15 mouse cellular contexts compared by ENCODE assay signal in the genomic region with DNA sequence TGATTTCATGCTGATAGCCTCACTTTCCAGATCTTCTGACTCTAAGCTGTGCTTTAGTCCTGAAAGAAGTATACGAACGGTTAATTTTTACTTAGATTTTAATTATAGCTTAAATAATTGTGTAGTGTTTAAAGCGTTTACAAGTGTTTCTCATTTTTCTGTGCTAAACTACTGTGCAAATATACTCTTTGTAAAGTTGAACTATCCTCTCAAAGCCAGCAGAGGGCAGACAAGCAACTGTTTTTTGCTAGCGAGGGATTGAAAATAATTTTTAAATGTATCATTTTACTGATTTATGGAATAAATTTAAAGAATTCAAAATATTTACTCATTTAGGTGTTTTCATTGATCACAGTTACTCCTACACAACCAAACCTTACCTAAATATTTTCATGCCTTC. TPM values are rescaled to one million over a fixed set of nuclear protein-coding genes. Genes with fewer than 3 reads are reported as not detected.
DNase-seq lines count a peak whose midpoint lies in the region; ATAC-seq and TF ChIP-seq lines count a peak whose summit lies in the region.
"Had no signal": no experiment of that assay in that cellular context is flagged by ENCODE, and none has a peak within 500 bp of the region (broad histone marks: within the 10 kb centered on the region; RNA-seq: fewer than 3 reads in every experiment).

No protein-coding gene starts in this region.

- peak; percentile 48 to 62 for DNase-seq in cerebellum, postnatal 10 days
- no peak for DNase-seq in cerebellum, adult 8-10 months
- DNase-seq in c-Kit-positive CD71-negative TER-119-negative erythroid progenitor cells, embryonic 14.5 days (ENCODE audit: low read depth): peak; percentile 4
- no peak for DNase-seq in yolk sac, embryonic 10.5 days (ENCODE audit: low spot score)
- DNase-seq in layer of hippocampus, postnatal 36 days: no peak
- DNase-seq: gastrocnemius, postnatal 36 days; heart, postnatal 10 days; lung, adult 2 months; right cerebral cortex, postnatal 4 days; thymus, adult 18-20 months had no signal

- no peak for ATAC-seq in intestine, postnatal 0 days
- ATAC-seq in intestine, embryonic 15.5 days: no peak
- ATAC-seq: midbrain, embryonic 13.5 days had no signal

- no peak overlapping the region for H3K4me3 ChIP-seq in intestine, postnatal 0 days (ENCODE audit: low read depth, low read length)
- H3K4me3 ChIP-seq in intestine, embryonic 15.5 days (replicated peaks): no peak overlapping the region
- no peak overlapping the region for H3K4me3 ChIP-seq in E14TG2a.4 (replicated peaks; ENCODE audit: low read length)
- H3K4me3 ChIP-seq: midbrain, embryonic 13.5 days; neural tube, embryonic 15.5 days had no signal

- H3K9me3 ChIP-seq in intestine, postnatal 0 days (ENCODE audit: control insufficient read depth): no peaks in the 10 kb centered on the region
- H3K9me3 ChIP-seq in intestine, embryonic 15.5 days: no peaks in the 10 kb centered on the region
- H3K9me3 ChIP-seq in E14TG2a.4 (ENCODE audit: low read length): peaks cover 5% of the 10 kb centered on the region; the same call in 1 of the 2 replicates
- H3K9me3 ChIP-seq: midbrain, embryonic 13.5 days; neural tube, embryonic 15.5 days had no signal

- H3K36me3 ChIP-seq in intestine, postnatal 0 days (ENCODE audit: control insufficient read depth, insufficient read depth): no peaks in the 10 kb centered on the region
- H3K36me3 ChIP-seq in intestine, embryonic 15.5 days: no peaks in the 10 kb centered on the region
- no peaks in the 10 kb centered on the region for H3K36me3 ChIP-seq in E14TG2a.4 (ENCODE audit: insufficient read depth, low read length)
- H3K36me3 ChIP-seq: midbrain, embryonic 13.5 days; neural tube, embryonic 15.5 days had no signal

- no peak overlapping the region for H3K4me2 ChIP-seq in intestine, postnatal 0 days (replicated peaks; ENCODE audit: low read depth)
- H3K4me2 ChIP-seq in intestine, embryonic 15.5 days (replicated peaks): no peak overlapping the region
- H3K4me2 ChIP-seq: midbrain, embryonic 13.5 days; neural tube, embryonic 15.5 days had no signal

- no peaks in the 10 kb centered on the region for H3K4me1 ChIP-seq in intestine, postnatal 0 days (replicated peaks; ENCODE audit: control insufficient read depth, insufficient read depth, low read length)
- no peaks in the 10 kb centered on the region for H3K4me1 ChIP-seq in intestine, embryonic 15.5 days (replicated peaks)
- peaks cover 3% of the 10 kb centered on the region; the same call in 1 of the 2 replicates for H3K4me1 ChIP-seq in E14TG2a.4 (replicated peaks; ENCODE audit: low read depth, low read length)
- H3K4me1 ChIP-seq: midbrain, embryonic 13.5 days had no signal

- H3K9ac ChIP-seq in intestine, postnatal 0 days (ENCODE audit: low read depth, low read length): no peak overlapping the region
- no peak overlapping the region for H3K9ac ChIP-seq in intestine, embryonic 15.5 days
- H3K9ac ChIP-seq: midbrain, embryonic 13.5 days; neural tube, embryonic 15.5 days had no signal

- no peaks in the 10 kb centered on the region for H3K27me3 ChIP-seq in intestine, postnatal 0 days (replicated peaks; ENCODE audit: control insufficient read depth, insufficient read depth, low read length)
- H3K27me3 ChIP-seq in intestine, embryonic 15.5 days (replicated peaks): no peaks in the 10 kb centered on the region
- H3K27me3 ChIP-seq in E14TG2a.4 (ENCODE audit: insufficient read depth, low read length): no peaks in the 10 kb centered on the region
- H3K27me3 ChIP-seq: midbrain, embryonic 13.5 days; neural tube, embryonic 15.5 days had no signal

- WGBS in intestine, postnatal 0 days: 43% methylated on average over 4 of the region's 4 CpGs
- WGBS in intestine, embryonic 15.5 days: 49% methylated on average over 4 of the region's 4 CpGs

- TF ChIP-seq CTCF in intestine, postnatal 0 days (IDR thresholded peaks at IDR 0.05; ENCODE audit: low read depth): peak; percentile 67
- peak; percentile 34 for TF ChIP-seq CTCF in E14TG2a.4 (conservative IDR thresholded peaks at IDR 0.05; ENCODE audit: low read length)

- H3K27ac ChIP-seq in intestine, postnatal 0 days (ENCODE audit: low read depth, low read length): no peak overlapping the region
- no peak overlapping the region for H3K27ac ChIP-seq in intestine, embryonic 15.5 days
- H3K27ac ChIP-seq: midbrain, embryonic 13.5 days; neural tube, embryonic 15.5 days had no signal

RNA-seq across cellular contexts. Expression of gene Mettl25, which starts 26.1 kb away (rescaled TPM):
- polyA plus RNA-seq in intestine, postnatal 0 days (2015; fragmentation: Nextera tagmentation; extraction: Ambion mirVana): 7.9 TPM in 2 replicates
- 13.6 and 14.0 TPM in 2 replicates for polyA plus RNA-seq in intestine, embryonic 15.5 days (2015; fragmentation: Nextera tagmentation; extraction: Ambion mirVana)
- total RNA-seq in layer of hippocampus, postnatal 36 days (2021): 1 to 10 TPM; 6.2 to 7.7 TPM

RNA-seq across cellular contexts. Expression of gene Ccdc59, which starts 26.4 kb away (rescaled TPM):
- polyA plus RNA-seq in intestine, postnatal 0 days (2015; fragmentation: Nextera tagmentation; extraction: Ambion mirVana): 92.9 and 112 TPM in 2 replicates
- 61.3 and 70.7 TPM in 2 replicates for polyA plus RNA-seq in intestine, embryonic 15.5 days (2015; fragmentation: Nextera tagmentation; extraction: Ambion mirVana)
- total RNA-seq in layer of hippocampus, postnatal 36 days (2021): 10 to 100 TPM; 17.0 to 22.6 TPM

Comparison
In these comparisons a context has a peak if more than half of its experiments do, and no peak if none do; other contexts are left out.
1. DNase-seq: peak in cerebellum, postnatal 10 days (2 of 2) and c-Kit-positive CD71-negative TER-119-negative erythroid progenitor cells, embryonic 14.5 days (single experiment); none in cerebellum, adult 8-10 months (single experiment), yolk sac, embryonic 10.5 days (single experiment) and layer of hippocampus, postnatal 36 days (0 of 2).